Mouse (Mus musculus) olfactory bulb, adult 2 months (tissue): ENCODE data around the gene Kcnh7.

Experiments used
- CTCF ChIP-seq: fragments of 200-500 bp; IDR thresholded peaks from 2 replicates; pipeline ENCODE4 v1.5.1; 2012; ENCODE audit warnings: low read depth, mild to moderate bottlenecking, low read length, moderate library complexity; ENCODE audit not compliant: insufficient read depth
- POLR2A ChIP-seq: fragments of 200-500 bp; IDR thresholded peaks from 2 replicates; pipeline ENCODE4 v1.6.1; 2012; ENCODE audit warnings: mild to moderate bottlenecking, low read depth, low read length, moderate library complexity; ENCODE audit not compliant: insufficient read depth

DNA sequence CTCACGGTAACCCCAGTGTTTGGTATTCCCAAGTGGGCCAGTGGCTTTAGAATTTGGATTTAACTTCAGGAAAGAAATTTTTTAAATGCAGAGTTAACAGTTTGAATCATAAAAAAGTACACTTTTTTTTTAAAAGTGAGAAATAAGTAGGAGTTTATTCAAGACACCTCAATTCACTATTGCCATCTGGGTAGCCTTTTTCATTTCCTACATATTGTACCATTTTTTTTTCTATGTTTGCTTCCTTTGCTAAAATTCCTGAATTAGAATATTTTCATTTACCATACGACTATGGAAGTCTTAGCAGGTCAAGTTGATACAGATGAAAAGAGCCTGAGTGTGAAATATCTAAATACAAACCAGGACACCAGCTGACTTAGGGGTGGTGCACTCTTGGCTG is 441.0 kb downstream of the Kcnh7 start:
- no peak for TF ChIP-seq CTCF
- no peak for TF ChIP-seq POLR2A
